Mouse (Mus musculus) testis, adult 2 months (tissue): ENCODE measurements at regions not wholly inside any gene's neighbourhood (a gene's known extent, or its start where the extent isn't known, plus 50 kb on each side); places are given as distances from the start of the nearest gene placed in this dataset.
A peak's percentile ranks its signal among the peaks of the same experiment; 100 is the strongest.

Experiments used
- H3K27ac ChIP-seq: fragments of 200-500 bp; 2 replicates; pipeline ENCODE4 v1.5.1; 2012; ENCODE audit warnings: low read depth, low read length; ENCODE audit not compliant: control insufficient read depth, insufficient read depth
- H3K27me3 ChIP-seq: fragments of 200-500 bp; 2 replicates; pipeline ENCODE4 v1.6.1; 2012; ENCODE audit warnings: mild to moderate bottlenecking, low read length, moderate library complexity; ENCODE audit not compliant: control insufficient read depth, insufficient read depth
- H3K36me3 ChIP-seq: fragments of 200-500 bp; 2 replicates; pipeline ENCODE4 v1.6.1; 2012; ENCODE audit warnings: mild to moderate bottlenecking, low read length; ENCODE audit not compliant: control insufficient read depth, insufficient read depth
- H3K4me1 ChIP-seq: fragments of 200-500 bp; 2 replicates; pipeline ENCODE4 v1.6.1; 2012; ENCODE audit warnings: low read length; ENCODE audit not compliant: control insufficient read depth, insufficient read depth
- H3K4me3 ChIP-seq: fragments of 200-500 bp; 2 replicates; pipeline ENCODE4 v1.5.1; 2012; ENCODE audit warnings: low read depth, mild to moderate bottlenecking, low read length, moderate library complexity, mixed read lengths; ENCODE audit not compliant: control insufficient read depth
- CTCF ChIP-seq: fragments of 200-500 bp; IDR thresholded peaks from 2 replicates; pipeline ENCODE4 v1.5.1; 2012; ENCODE audit warnings: low read depth, mild to moderate bottlenecking, inconsistent platforms, low read length, moderate library complexity; ENCODE audit not compliant: control insufficient read depth, insufficient read depth, insufficient replicate concordance
- POLR2A ChIP-seq: fragments of 200-500 bp; IDR thresholded peaks from 2 replicates; pipeline ENCODE4 v1.6.1; 2012; ENCODE audit warnings: low read depth, mild to moderate bottlenecking, inconsistent platforms, low read length, moderate library complexity; ENCODE audit not compliant: control insufficient read depth

- Histone ChIP-seq H3K36me3 (no peaks in the 10 kb centered on the region), H3K27ac (no peak overlapping the region), H3K4me3 (no peak overlapping the region)
Observed at GRCm38 (mm10) chr14:118363391-118363821, 96.6 kb downstream of the Gm9376 start.

GRCm38 (mm10) chr14:118366522-118366921 lies 99.8 kb downstream of the Gm9376 start:
- H3K4me1 ChIP-seq = no peaks in the 10 kb centered on the region
- no peaks in the 10 kb centered on the region for H3K27me3 ChIP-seq
- TF ChIP-seq POLR2A = no peak
- no peak for TF ChIP-seq CTCF
- H3K36me3 ChIP-seq = no peaks in the 10 kb centered on the region
- H3K27ac ChIP-seq = no peak overlapping the region
- H3K4me3 ChIP-seq = no peak overlapping the region

More at GRCm38 (mm10) chr14:118363391-118363821, 96.6 kb downstream of the Gm9376 start:
- H3K27me3 ChIP-seq = no peaks in the 10 kb centered on the region
- TF ChIP-seq POLR2A (no peak), CTCF (no peak)
- no peaks in the 10 kb centered on the region for H3K4me1 ChIP-seq

GRCm38 (mm10) chr14:118368619-118369431 lies 102.1 kb downstream of the Gm9376 start:
- Histone ChIP-seq H3K27ac (no peak overlapping the region), H3K27me3 (no peaks in the 10 kb centered on the region), H3K4me3 (no peak overlapping the region), H3K4me1 (no peaks in the 10 kb centered on the region), H3K36me3 (no peaks in the 10 kb centered on the region)
- no peak for TF ChIP-seq POLR2A
- no peak for TF ChIP-seq CTCF

GRCm38 (mm10) chr14:118371336-118371735 lies 104.6 kb downstream of the Gm9376 start:
- no peak overlapping the region for H3K4me3 ChIP-seq
- H3K36me3 ChIP-seq = no peaks in the 10 kb centered on the region
- no peak overlapping the region for H3K27ac ChIP-seq
- H3K4me1 ChIP-seq = peaks cover 6% of the 10 kb centered on the region; the same call in 1 of the 2 replicates
- no peaks in the 10 kb centered on the region for H3K27me3 ChIP-seq
- TF ChIP-seq POLR2A = no peak
- TF ChIP-seq CTCF = no peak

- TF ChIP-seq POLR2A = no peak
- TF ChIP-seq CTCF = no peak
- no peaks in the 10 kb centered on the region for H3K27me3 ChIP-seq
Observed at GRCm38 (mm10) chr14:118374819-118375520, 108.2 kb downstream of the Gm9376 start.

GRCm38 (mm10) chr14:118375641-118376040 lies 108.9 kb downstream of the Gm9376 start:
- TF ChIP-seq POLR2A (no peak), CTCF (no peak)
- Histone ChIP-seq H3K36me3 (no peaks in the 10 kb centered on the region), H3K4me3 (peak overlapping the region; percentile 45), H3K27me3 (no peaks in the 10 kb centered on the region), H3K27ac (no peak overlapping the region), H3K4me1 (peaks cover 6% of the 10 kb centered on the region; the same call in 1 of the 2 replicates)

More at GRCm38 (mm10) chr14:118374819-118375520, 108.2 kb downstream of the Gm9376 start:
- no peaks in the 10 kb centered on the region for H3K36me3 ChIP-seq
- H3K4me1 ChIP-seq = peaks cover 6% of the 10 kb centered on the region; the same call in 1 of the 2 replicates
- H3K27ac ChIP-seq = no peak overlapping the region
- no peak overlapping the region; the same call in 1 of the 2 replicates for H3K4me3 ChIP-seq

GRCm38 (mm10) chr14:118379624-118380023 lies 112.9 kb downstream of the Gm9376 start:
- TF ChIP-seq CTCF (no peak), POLR2A (no peak)
- Histone ChIP-seq H3K27me3 (no peaks in the 10 kb centered on the region), H3K4me3 (no peak overlapping the region), H3K27ac (no peak overlapping the region), H3K4me1 (peaks cover 6% of the 10 kb centered on the region; the same call in 1 of the 2 replicates), H3K36me3 (no peaks in the 10 kb centered on the region)
